In the genomic region with DNA sequence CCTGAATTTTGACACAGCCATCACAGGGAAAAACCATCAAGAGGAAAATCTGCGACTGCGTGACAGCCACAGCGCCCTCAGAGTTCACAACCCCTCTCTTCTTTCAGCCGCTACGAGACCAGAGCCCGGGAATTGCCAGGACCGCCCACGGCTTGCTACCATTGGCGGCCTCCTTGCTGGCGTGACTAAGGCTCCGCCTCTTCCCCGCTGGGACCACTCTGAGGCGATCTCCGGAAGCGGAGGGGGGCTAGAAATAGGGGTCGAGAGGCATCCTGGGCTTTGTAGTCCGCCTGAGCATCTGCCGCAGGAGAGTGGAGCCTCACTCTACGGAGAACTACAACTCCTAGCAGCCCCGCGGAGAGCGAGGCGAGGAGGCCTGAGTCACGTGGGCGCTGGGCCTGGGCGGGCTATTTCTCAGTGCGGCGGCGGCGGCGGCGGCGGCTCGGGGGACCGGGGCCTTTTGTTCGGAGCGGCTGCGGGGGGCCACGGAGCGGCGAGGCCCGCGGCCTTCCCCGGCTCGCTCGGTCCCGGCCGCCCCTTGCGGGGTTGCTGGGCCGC, we compare ENCODE assay signal across 8 mouse cellular contexts. TPM values are rescaled to one million over a fixed set of nuclear protein-coding genes. Genes with fewer than 3 reads are reported as not detected.
DNase-seq lines count a peak whose midpoint lies in the region; ATAC-seq lines count a peak whose summit lies in the region.

Pank3 (plus strand) TSS at position 297 of the 558 bp plus-strand sequence.

- peak within 1 kb of the TSS; percentile 71 for H3K4me2 ChIP-seq in hindbrain, embryonic 12.5 days (replicated peaks)

- H3K9ac ChIP-seq in hindbrain, embryonic 12.5 days: peak within 1 kb of the TSS; percentile 96

- WGBS in hindbrain, embryonic 12.5 days: under 1% methylated on average over 45 of the region's 50 CpGs

- no peaks in the 10 kb centered on the region for H3K9me3 ChIP-seq in hindbrain, embryonic 12.5 days (replicated peaks)

- no peaks in the 10 kb centered on the region for H3K36me3 ChIP-seq in hindbrain, embryonic 12.5 days

- ATAC-seq in hindbrain, embryonic 12.5 days (ENCODE audit: low FRiP score): peak; percentile 100

- peak within 1 kb of the TSS; percentile 97 for H3K27ac ChIP-seq in hindbrain, embryonic 12.5 days

- DNase-seq in NIH3T3 (ENCODE audit: low read depth): peak; percentile 98
- DNase-seq in cerebellum, postnatal 10 days: peak; percentile 99
- peak; percentile 97 to 98 for DNase-seq in frontal cortex, postnatal 10 days (ENCODE audit: low spot score in 2 of 2)
- peak; percentile 93 to 99 for DNase-seq in layer of hippocampus, postnatal 14 days (ENCODE audit: low spot score in 2 of 2)
- peak; percentile 95 for DNase-seq in lung, postnatal 14 days
- DNase-seq in retina, adult 2 months (ENCODE audit: low read depth, low spot score): peak; percentile 94
- DNase-seq in thymus, postnatal 36 days: peak; percentile 93 to 98

- H3K4me1 ChIP-seq in hindbrain, embryonic 12.5 days: peaks cover 17% of the 10 kb centered on the region

- H3K27me3 ChIP-seq in hindbrain, embryonic 12.5 days: no peaks in the 10 kb centered on the region

- peak within 1 kb of the TSS; percentile 89 for H3K4me3 ChIP-seq in hindbrain, embryonic 12.5 days

RNA-seq across cellular contexts. Expression of gene Pank3, which starts in this region (rescaled TPM):
- polyA plus RNA-seq in hindbrain, embryonic 12.5 days (2016; fragmentation: Nextera tagmentation; extraction: Ambion mirVana): 31.8 and 34.4 TPM in 2 replicates
- 10 to 100 TPM; 56.1 to 56.6 TPM for total RNA-seq in layer of hippocampus, postnatal 14 days (2021)

Comparison
In these comparisons a context has a peak if more than half of its experiments do, and no peak if none do; other contexts are left out.
1. Peak in every context shown above with its lines: DNase-seq, ATAC-seq, H3K4me3 ChIP-seq and H3K27ac ChIP-seq.